Mouse (Mus musculus) heart, embryonic 13.5 days (tissue): Measurements from ENCODE around the gene Sgcb. TPM values are rescaled to one million over a fixed set of nuclear protein-coding genes. Genes with fewer than 3 reads are reported as not detected.

Experiments
- ATAC-seq: fragments of 200-750 bp; cut with Nextera tagmentation; 2 replicates; pipeline ENCODE4 v1.8.0; 2017; ENCODE audit warnings: moderate TSS enrichment; ENCODE audit not compliant: insufficient number of reproducible peaks, low FRiP score, low TSS enrichment; ENCODE audit errors: extremely low read depth
- H3K27ac ChIP-seq: fragments of 300-500 bp; sonication (generic); replicated peaks from 2 replicates; pipeline ENCODE4 v1.5.1; 2015; ENCODE audit warnings: moderate library complexity, mild to moderate bottlenecking, inconsistent platforms
- H3K27me3 ChIP-seq: fragments of 300-500 bp; sonication (generic); replicated peaks from 2 replicates; pipeline ENCODE4 v1.6.1; 2015; ENCODE audit warnings: mild to moderate bottlenecking, inconsistent platforms
- H3K36me3 ChIP-seq: fragments of 300-500 bp; sonication (generic); 2 replicates; pipeline ENCODE4 v1.6.1; 2015; ENCODE audit warnings: mild to moderate bottlenecking, inconsistent platforms
- H3K4me1 ChIP-seq: fragments of 300-500 bp; sonication (generic); 2 replicates; pipeline ENCODE4 v1.6.1; 2015; ENCODE audit warnings: inconsistent platforms
- H3K4me2 ChIP-seq: fragments of 300-500 bp; sonication (generic); 2 replicates; pipeline ENCODE4 v1.6.1; 2015; ENCODE audit warnings: inconsistent platforms, mild to moderate bottlenecking, moderate library complexity
- H3K4me3 ChIP-seq: fragments of 300-500 bp; sonication (generic); 2 replicates; pipeline ENCODE4 v1.5.1; 2015; ENCODE audit warnings: moderate library complexity, mild to moderate bottlenecking, inconsistent platforms
- H3K9ac ChIP-seq: fragments of 300-500 bp; sonication (generic); 2 replicates; pipeline ENCODE4 v1.6.1; 2015; ENCODE audit warnings: inconsistent platforms, mild to moderate bottlenecking, moderate library complexity
- H3K9me3 ChIP-seq: fragments of 300-500 bp; sonication (generic); 2 replicates; pipeline ENCODE4 v1.6.1; 2016; ENCODE audit warnings: inconsistent platforms
- WGBS: fragments of 180-500 bp; shearing (Covaris S2); methylation state at CpG from one replicate; pipeline ENCODE4 v1.1.7; 2015; ENCODE audit warnings: mixed read lengths; 5-methylcytosine and 5-hydroxymethylcytosine counted together
- polyA plus RNA-seq: library from polyadenylated mRNA; unstranded; fragments of >200 nt; fragmentation: Nextera tagmentation; extraction: Ambion mirVana; gene quantifications from 2 replicates; pipeline ENCODE4 v1.2.1, GENCODE M21; 2015

Sgcb gene
- 27.3 and 28.5 TPM in 2 replicates for polyA plus RNA-seq

DNA sequence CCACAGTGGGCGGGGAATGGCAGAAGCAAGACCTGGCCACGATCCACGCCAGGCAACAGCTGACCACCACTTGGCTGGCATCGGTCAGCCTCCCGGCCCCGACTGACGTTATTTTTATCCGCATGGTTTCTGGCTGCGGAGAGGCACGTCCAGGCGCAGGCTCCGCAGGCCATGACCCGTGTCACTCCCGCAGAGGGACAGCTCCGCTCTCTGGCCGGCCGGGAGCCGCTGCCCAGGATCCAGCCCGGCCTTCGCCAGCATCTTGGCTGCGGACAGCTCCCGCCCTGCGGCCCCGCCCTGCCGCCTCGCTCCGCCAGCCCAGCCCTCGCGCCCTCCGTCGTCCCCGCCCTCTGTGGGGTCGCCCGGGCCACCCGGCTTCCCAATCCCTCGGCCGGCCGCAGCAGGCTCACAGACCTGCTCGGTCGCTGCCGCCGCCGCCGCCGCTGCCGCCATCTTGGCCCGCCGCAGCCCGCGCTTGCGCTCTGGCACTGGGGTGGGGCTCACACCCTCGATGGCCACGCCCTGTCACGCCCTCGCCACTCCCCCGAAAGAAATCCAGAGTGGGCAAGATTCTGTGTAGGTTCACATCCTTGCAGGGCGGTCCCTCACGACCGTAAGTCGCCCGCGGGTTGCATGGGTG, at the start of gene Sgcb:
Gene Sgcb (minus strand): TSS at position 530 of the 640 bp plus-strand sequence.
- Histone ChIP-seq H3K27me3 (peaks cover 52% of the 10 kb centered on the region), H3K4me2 (peak within 1 kb of the TSS; percentile 88), H3K4me3 (peak within 1 kb of the TSS; percentile 66), H3K4me1 (peaks cover 35% of the 10 kb centered on the region), H3K36me3 (peaks cover 11% of the 10 kb centered on the region), H3K9me3 (no peaks in the 10 kb centered on the region), H3K9ac (peak within 1 kb of the TSS; percentile 83), H3K27ac (peak within 1 kb of the TSS; percentile 71)
- under 1% methylated on average over 62 of the region's 62 CpGs for WGBS
- peak; percentile 78 for ATAC-seq

DNA sequence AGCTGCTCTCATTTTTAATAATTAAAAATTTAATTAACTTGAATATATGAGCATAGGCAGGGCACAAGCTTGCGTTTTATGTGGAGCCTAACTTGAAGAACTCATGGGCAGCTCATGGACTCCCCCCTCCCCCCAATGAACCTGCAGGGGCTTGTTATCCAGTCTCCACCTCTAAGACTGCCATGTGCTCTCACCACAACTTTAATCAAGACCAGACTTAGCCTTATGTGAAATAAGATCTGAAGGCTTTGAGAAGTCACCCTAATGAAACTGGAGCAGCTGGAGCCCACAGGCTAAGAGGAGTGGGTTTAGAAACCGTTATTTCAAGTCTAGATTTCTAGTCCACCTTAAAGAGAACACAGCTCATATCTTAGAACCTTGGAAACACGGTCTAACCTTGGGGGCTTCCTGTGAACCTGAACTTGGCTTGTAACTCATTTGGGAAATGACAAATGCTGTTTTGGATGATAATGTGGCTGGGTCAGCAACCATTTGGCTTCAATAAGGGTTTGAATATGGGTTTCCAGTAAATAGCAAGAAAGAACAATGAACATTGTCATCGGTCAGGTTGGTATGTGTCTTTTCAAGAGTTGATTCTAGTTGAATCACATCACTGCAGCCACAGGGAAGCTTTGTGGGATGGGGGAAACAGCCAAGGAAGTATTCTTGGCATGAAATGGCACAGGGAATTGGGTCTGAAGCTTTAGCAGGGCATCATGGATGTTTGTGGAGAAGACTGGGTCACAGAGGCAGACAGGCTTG, 46.8 kb upstream of the Sgcb start:
- H3K9me3 ChIP-seq: no peaks in the 10 kb centered on the region
- ATAC-seq: no peak
- no peak overlapping the region for H3K4me3 ChIP-seq
- no peak overlapping the region for H3K27ac ChIP-seq
- H3K4me2 ChIP-seq: no peak overlapping the region
- WGBS: 70% methylated on average over 4 of the region's 4 CpGs
- no peaks in the 10 kb centered on the region for H3K36me3 ChIP-seq
- no peak overlapping the region for H3K9ac ChIP-seq
- H3K4me1 ChIP-seq: peaks cover 30% of the 10 kb centered on the region
- no peaks in the 10 kb centered on the region for H3K27me3 ChIP-seq

DNA sequence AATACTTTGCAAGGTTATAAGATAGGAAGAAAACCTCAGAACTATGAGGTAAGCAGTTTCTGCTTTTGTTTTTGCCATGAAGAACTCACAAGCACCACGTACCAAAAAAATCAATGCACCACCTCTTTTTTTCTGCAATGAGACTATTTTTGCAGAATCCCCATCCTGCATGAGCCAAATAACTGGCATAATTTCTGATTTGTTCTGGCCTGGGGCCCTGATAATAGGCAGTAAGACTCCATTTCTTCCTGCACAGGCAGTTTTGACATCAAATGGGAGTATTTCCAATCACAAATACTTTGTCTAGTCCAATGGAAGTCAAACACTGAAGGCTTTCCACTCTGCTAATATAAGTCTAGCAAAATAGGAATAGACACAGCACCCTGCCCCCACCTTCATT, 46.2 kb upstream of the Sgcb start:
- H3K36me3 ChIP-seq: no peaks in the 10 kb centered on the region
- 58% methylated on average over 1 of the region's 1 CpGs for WGBS

DNA sequence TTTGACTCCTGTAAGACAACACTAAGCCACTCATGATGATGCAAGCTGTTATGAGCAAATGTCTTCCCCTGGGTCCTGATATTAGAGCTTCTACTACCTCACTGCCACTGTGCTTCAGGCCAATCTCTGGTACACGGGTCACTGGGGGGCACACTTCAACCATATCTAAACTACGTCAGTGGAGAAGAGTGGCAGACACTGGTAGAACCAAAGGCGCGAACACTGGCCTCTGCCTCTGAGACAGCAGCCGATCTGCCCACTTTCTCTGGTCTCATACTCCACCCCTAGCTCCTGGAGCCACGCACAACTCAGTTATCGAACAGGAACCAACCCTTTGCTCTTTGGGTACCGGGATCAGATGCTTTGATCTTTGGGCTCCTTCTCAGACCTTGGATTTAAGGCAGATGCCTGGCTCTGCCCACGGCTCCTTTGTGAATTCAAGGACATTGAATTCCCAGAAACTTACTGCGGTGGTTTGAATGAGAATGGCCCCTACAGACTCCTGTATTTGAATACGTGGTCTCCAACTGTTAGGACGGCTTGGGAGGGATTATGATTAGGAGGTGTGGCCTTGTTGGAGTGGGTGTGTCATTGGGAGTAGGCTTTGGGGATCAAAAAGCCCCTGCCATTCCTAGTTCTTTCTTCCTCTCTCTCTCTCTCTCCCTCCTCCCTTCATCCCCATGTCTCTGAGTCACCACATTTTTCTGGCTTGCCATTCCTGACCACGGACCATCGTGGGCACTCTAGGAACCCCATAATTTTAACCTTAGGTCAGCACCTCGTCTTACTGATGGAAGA, 44.3 kb upstream of the Sgcb start:
- no peak overlapping the region for H3K4me2 ChIP-seq
- H3K9ac ChIP-seq: no peak overlapping the region
- no peaks in the 10 kb centered on the region for H3K27me3 ChIP-seq
- no peaks in the 10 kb centered on the region for H3K9me3 ChIP-seq
- no peak overlapping the region for H3K27ac ChIP-seq
- no peak overlapping the region for H3K4me3 ChIP-seq
- ATAC-seq: no peak
- WGBS: 39% methylated on average over 15 of the region's 15 CpGs
- H3K4me1 ChIP-seq: peaks cover 55% of the 10 kb centered on the region
- H3K36me3 ChIP-seq: no peaks in the 10 kb centered on the region

More for the DNA sequence above, 46.2 kb upstream of the Sgcb start:
- no peaks in the 10 kb centered on the region for H3K9me3 ChIP-seq
- no peak overlapping the region for H3K4me3 ChIP-seq
- H3K4me1 ChIP-seq: peaks cover 37% of the 10 kb centered on the region
- H3K27ac ChIP-seq: no peak overlapping the region
- H3K9ac ChIP-seq: no peak overlapping the region
- no peaks in the 10 kb centered on the region for H3K27me3 ChIP-seq
- no peak overlapping the region for H3K4me2 ChIP-seq
- ATAC-seq: no peak

- no peaks in the 10 kb centered on the region for H3K9me3 ChIP-seq
- WGBS: 37% methylated on average over 2 of the region's 2 CpGs
- peak; percentile 19 for ATAC-seq
- no peaks in the 10 kb centered on the region for H3K27me3 ChIP-seq
- no peak overlapping the region for H3K4me3 ChIP-seq
- H3K9ac ChIP-seq: no peak overlapping the region
- peaks cover 59% of the 10 kb centered on the region for H3K4me1 ChIP-seq
- H3K27ac ChIP-seq: peak overlapping the region; percentile 73
- no peak overlapping the region for H3K4me2 ChIP-seq
- no peaks in the 10 kb centered on the region for H3K36me3 ChIP-seq
Observed at GRCm38 (mm10) chr5:73690146-73690545, 42.6 kb upstream of the Sgcb start.

GRCm38 (mm10) chr5:73688576-73688975, 41.0 kb upstream of the Sgcb start:
- H3K9ac ChIP-seq: no peak overlapping the region
- no peak overlapping the region for H3K4me3 ChIP-seq
- no peaks in the 10 kb centered on the region for H3K36me3 ChIP-seq
- ATAC-seq: no peak
- WGBS: 20% methylated on average over 1 of the region's 1 CpGs
- H3K4me2 ChIP-seq: peak overlapping the region; percentile 7; the same call in 1 of the 2 replicates
- peaks cover 59% of the 10 kb centered on the region for H3K4me1 ChIP-seq
- H3K9me3 ChIP-seq: no peaks in the 10 kb centered on the region
- no peaks in the 10 kb centered on the region for H3K27me3 ChIP-seq
- peak overlapping the region; percentile 73 for H3K27ac ChIP-seq

GRCm38 (mm10) chr5:73686149-73686548, 38.6 kb upstream of the Sgcb start:
- ATAC-seq: no peak
- H3K9ac ChIP-seq: no peak overlapping the region
- 15% methylated on average over 4 of the region's 4 CpGs for WGBS
- H3K4me3 ChIP-seq: no peak overlapping the region
- no peaks in the 10 kb centered on the region for H3K9me3 ChIP-seq
- no peaks in the 10 kb centered on the region for H3K36me3 ChIP-seq
- no peak overlapping the region for H3K4me2 ChIP-seq
- H3K4me1 ChIP-seq: peaks cover 46% of the 10 kb centered on the region
- H3K27me3 ChIP-seq: no peaks in the 10 kb centered on the region
- no peak overlapping the region for H3K27ac ChIP-seq

- Histone ChIP-seq H3K9me3 (no peaks in the 10 kb centered on the region), H3K27me3 (no peaks in the 10 kb centered on the region), H3K36me3 (no peaks in the 10 kb centered on the region), H3K27ac (no peak overlapping the region), H3K4me3 (no peak overlapping the region), H3K4me2 (no peak overlapping the region), H3K9ac (no peak overlapping the region), H3K4me1 (peaks cover 23% of the 10 kb centered on the region)
- no peak for ATAC-seq
- 54% methylated on average over 9 of the region's 9 CpGs for WGBS
Observed at GRCm38 (mm10) chr5:73683706-73684409, 36.3 kb upstream of the Sgcb start.

DNA sequence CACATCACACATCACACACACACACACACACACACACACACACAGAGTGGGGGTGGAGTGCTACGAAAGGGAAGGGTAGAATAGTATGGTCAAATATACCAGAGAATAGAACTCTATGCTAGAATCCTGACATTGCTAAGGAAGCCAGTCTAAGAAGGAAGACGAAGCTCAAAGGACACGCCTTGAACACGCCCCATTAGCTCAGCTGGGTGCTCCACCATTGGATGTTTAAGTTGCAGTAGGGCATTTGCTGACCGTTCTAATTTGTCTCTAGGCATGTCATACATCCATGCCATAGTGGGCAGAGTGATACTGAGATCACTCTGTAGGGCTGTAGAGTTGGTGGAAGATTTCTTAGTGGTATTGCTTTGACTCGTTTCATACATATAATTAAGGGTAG, 35.6 kb upstream of the Sgcb start:
- Histone ChIP-seq H3K36me3 (no peaks in the 10 kb centered on the region), H3K9ac (no peak overlapping the region), H3K4me1 (peaks cover 17% of the 10 kb centered on the region), H3K4me3 (no peak overlapping the region), H3K9me3 (no peaks in the 10 kb centered on the region), H3K27ac (no peak overlapping the region), H3K27me3 (no peaks in the 10 kb centered on the region), H3K4me2 (no peak overlapping the region)
- ATAC-seq: no peak
- WGBS: 68% methylated on average over 6 of the region's 6 CpGs

DNA sequence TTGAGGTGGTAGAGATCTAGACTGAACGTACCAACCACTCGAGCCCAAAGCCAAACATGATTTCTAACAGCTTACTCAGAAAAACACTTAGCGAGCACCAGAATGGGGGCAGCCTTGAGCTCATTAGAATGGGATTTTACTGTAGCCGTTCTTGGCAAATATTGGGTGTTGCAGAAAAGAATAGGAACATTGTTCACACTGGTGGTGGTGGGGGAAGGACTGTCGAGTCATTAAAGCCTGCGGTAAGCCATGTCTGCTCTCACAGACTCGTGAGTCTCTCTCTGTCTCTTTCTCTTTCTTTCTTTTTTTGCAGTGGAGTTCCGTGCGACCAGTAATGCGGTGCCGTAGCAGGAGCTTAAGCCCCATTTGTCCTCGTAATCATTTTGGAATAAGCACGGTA, 29.0 kb upstream of the Sgcb start:
- Histone ChIP-seq H3K9me3 (no peaks in the 10 kb centered on the region), H3K4me2 (no peak overlapping the region), H3K27me3 (no peaks in the 10 kb centered on the region), H3K4me1 (no peaks in the 10 kb centered on the region), H3K9ac (no peak overlapping the region), H3K4me3 (no peak overlapping the region), H3K27ac (no peak overlapping the region), H3K36me3 (no peaks in the 10 kb centered on the region)
- no peak for ATAC-seq
- WGBS: 69% methylated on average over 13 of the region's 13 CpGs

DNA sequence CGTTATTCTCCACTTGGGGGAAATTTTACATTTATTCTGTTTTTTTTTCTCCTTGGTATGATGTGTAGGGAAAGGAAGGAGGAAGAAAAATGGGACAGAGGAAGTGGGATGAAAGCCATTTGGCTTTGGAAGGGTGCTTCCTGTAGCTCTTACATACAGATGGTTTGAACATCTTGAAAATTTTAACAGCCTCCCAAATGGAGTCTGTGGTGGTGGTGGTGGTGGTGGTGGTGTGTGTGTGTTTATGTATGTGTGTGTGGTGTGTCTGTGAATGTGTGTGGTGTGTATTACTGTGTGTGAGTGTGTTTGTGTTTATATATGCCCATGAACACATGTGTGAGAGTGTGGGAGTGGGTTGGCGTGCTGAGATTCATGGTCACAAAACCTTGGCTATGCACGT, 28.0 kb upstream of the Sgcb start:
- no peak for ATAC-seq
- Histone ChIP-seq H3K9me3 (no peaks in the 10 kb centered on the region), H3K4me1 (no peaks in the 10 kb centered on the region), H3K36me3 (no peaks in the 10 kb centered on the region), H3K27ac (no peak overlapping the region), H3K4me2 (no peak overlapping the region), H3K27me3 (0 out of 2 replicates have a peak, but pooled peaks cover 3% of the 10 kb centered on the region), H3K9ac (no peak overlapping the region), H3K4me3 (no peak overlapping the region)
- WGBS: 80% methylated on average over 3 of the region's 3 CpGs
